Mouse (Mus musculus) cerebellum, adult 11-12 months (tissue): Measurements from ENCODE around the gene Dynlt1c.
A peak's percentile ranks its signal among the peaks of the same experiment; 100 is the strongest.
"Not testable (repeated sequence)": the region's sequence is repeated elsewhere in the genome, so short reads cannot be mapped to it uniquely, and the experiment has no call there.

Experiments
- DNase-seq: peaks from one replicate; pipeline ENCODE4 v3.0.0; 2022

Gene Dynlt1c

GRCm38 (mm10) chr17:6620035-6620434 lies 18.6 kb downstream of the Dynlt1c start:
- DNase-seq, result not testable (repeated sequence)

- peak; percentile 81 for DNase-seq
Observed at GRCm38 (mm10) chr17:6620730-6621451, 19.4 kb downstream of the Dynlt1c start.

GRCm38 (mm10) chr17:6621976-6622375 lies 20.5 kb downstream of the Dynlt1c start:
- not testable (repeated sequence) for DNase-seq

GRCm38 (mm10) chr17:6624926-6625558 lies 23.6 kb downstream of the Dynlt1c start:
- not testable (repeated sequence) for DNase-seq

GRCm38 (mm10) chr17:6630398-6630797 lies 28.9 kb downstream of the Dynlt1c start:
- not testable (repeated sequence) for DNase-seq

- DNase-seq, result not testable (repeated sequence)
Observed at GRCm38 (mm10) chr17:6632850-6633249, 31.4 kb downstream of the Dynlt1c start.

GRCm38 (mm10) chr17:6635781-6636180 lies 34.3 kb downstream of the Dynlt1c start:
- not testable (repeated sequence) for DNase-seq

GRCm38 (mm10) chr17:6636861-6637260 lies 35.4 kb downstream of the Dynlt1c start:
- no peak for DNase-seq

- not testable (repeated sequence) for DNase-seq
Observed at GRCm38 (mm10) chr17:6637434-6637833, 36.0 kb downstream of the Dynlt1c start.

GRCm38 (mm10) chr17:6638444-6638843 lies 37.0 kb downstream of the Dynlt1c start:
- DNase-seq, result not testable (repeated sequence)

- not testable (repeated sequence) for DNase-seq
Observed at GRCm38 (mm10) chr17:6639486-6639885, 38.0 kb downstream of the Dynlt1c start.

- not testable (repeated sequence) for DNase-seq
Observed at GRCm38 (mm10) chr17:6640044-6640637, 38.7 kb downstream of the Dynlt1c start.

- DNase-seq, result not testable (repeated sequence)
Observed at GRCm38 (mm10) chr17:6640771-6641429, 39.4 kb downstream of the Dynlt1c start.

- not testable (repeated sequence) for DNase-seq
Observed at GRCm38 (mm10) chr17:6644210-6644609, 42.7 kb downstream of the Dynlt1c start.

GRCm38 (mm10) chr17:6644673-6645072 lies 43.2 kb downstream of the Dynlt1c start:
- not testable (repeated sequence) for DNase-seq

- not testable (repeated sequence) for DNase-seq
Observed at GRCm38 (mm10) chr17:6645668-6646067, 44.2 kb downstream of the Dynlt1c start.

- not testable (repeated sequence) for DNase-seq
Observed at GRCm38 (mm10) chr17:6646841-6647240, 45.4 kb downstream of the Dynlt1c start.

- DNase-seq, result not testable (repeated sequence)
Observed at GRCm38 (mm10) chr17:6647452-6647851, 46.0 kb downstream of the Dynlt1c start.

- not testable (repeated sequence) for DNase-seq
Observed at GRCm38 (mm10) chr17:6650904-6651565, 49.6 kb downstream of the Dynlt1c start.

GRCm38 (mm10) chr17:6653341-6653946 lies 52.0 kb downstream of the Dynlt1c start:
- not testable (repeated sequence) for DNase-seq

GRCm38 (mm10) chr17:6655087-6655511 lies 53.6 kb downstream of the Dynlt1c start:
- DNase-seq, result peak; percentile 76
